Mouse (Mus musculus) liver, adult (tissue): ENCODE results near the gene Adk.

Experiments used
- GATA4 ChIP-seq: IDR thresholded peaks from 2 replicates; pipeline ENCODE4 v1.6.1; 2014; ENCODE audit warnings: mild to moderate bottlenecking, low read length; ENCODE audit not compliant: insufficient replicate concordance

Adk gene

GRCm38 (mm10) chr14:21304815-21305214 is 252.4 kb downstream of the Adk start:
- TF ChIP-seq GATA4, result no peak

DNA sequence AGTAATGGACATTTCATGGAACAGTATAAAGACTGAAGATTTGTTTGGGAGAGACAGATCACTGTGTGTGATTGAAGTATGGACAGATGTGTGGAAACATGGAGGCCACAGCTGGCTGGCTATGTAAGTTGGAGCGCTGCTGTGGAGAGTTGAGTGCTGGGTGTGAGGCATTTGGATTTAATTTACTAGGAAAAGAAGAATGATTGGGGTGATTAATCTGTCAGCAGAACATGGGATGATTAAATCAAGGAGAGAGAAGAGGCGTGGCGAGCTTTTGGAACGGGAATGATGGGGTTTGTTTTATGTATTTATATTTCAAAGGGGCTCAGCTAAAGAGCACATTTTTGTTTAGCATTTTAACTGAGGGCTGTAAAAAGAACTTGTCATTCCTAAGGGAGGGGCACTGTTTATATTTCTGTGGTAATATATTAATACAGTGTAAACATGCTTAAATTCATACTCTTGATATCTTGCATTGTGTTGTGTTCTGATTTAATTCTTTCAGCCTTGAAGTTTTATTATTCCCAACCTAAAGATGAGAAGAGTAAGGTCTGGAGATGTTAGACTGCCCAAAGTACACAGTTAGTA is 256.1 kb downstream of the Adk start:
- TF ChIP-seq GATA4, result no peak

GRCm38 (mm10) chr14:21310530-21310929 is 258.2 kb downstream of the Adk start:
- no peak for TF ChIP-seq GATA4

- no peak for TF ChIP-seq GATA4
Observed at GRCm38 (mm10) chr14:21313561-21314342, 261.4 kb downstream of the Adk start.

- TF ChIP-seq GATA4, result no peak
Observed at GRCm38 (mm10) chr14:21314466-21314865, 262.1 kb downstream of the Adk start.

DNA sequence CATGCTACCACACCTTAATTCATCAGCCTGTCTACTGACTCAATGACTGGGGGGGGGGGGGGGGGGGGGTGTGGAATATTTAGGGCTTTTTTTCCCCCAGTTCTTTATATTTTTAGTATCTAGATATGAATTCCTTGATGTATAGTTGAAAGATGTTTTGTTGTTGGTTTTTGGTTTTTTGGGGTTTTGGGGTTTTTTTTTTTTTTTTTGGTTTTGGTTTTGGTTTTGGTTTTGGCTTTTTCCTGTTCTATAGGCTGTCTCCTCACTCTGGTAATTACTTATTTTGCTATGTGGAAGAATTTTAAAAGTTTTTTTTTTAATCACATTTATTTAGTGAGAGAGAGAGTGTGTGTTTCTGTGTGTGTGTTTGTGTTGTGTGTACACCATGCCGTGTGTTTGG is 282.5 kb downstream of the Adk start:
- TF ChIP-seq GATA4, result no peak

- TF ChIP-seq GATA4, result no peak
Observed at GRCm38 (mm10) chr14:21335691-21336314, 283.4 kb downstream of the Adk start.

DNA sequence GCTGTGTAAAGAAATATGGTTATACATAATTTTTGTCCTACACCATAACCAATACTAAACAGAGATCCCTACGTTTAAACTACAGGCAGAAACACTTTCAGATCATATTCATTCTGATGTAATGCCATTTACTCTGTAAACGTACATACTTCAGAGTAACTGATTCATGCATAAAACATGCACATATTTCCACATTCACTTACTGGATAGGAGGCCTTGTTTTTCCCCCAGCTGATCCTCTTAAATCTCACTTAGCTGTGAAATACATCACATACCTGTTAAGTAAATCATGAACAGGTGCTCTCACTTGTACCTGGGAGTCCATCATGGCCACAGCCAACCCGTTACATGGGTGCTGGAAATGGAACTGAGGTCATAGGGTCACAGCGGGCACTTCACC is 285.6 kb downstream of the Adk start:
- no peak for TF ChIP-seq GATA4

- no peak for TF ChIP-seq GATA4
Observed at GRCm38 (mm10) chr14:21341195-21341594, 288.8 kb downstream of the Adk start.

- TF ChIP-seq GATA4, result no peak
Observed at GRCm38 (mm10) chr14:21342984-21343383, 290.6 kb downstream of the Adk start.

GRCm38 (mm10) chr14:21344896-21345295 is 292.5 kb downstream of the Adk start:
- no peak for TF ChIP-seq GATA4

- TF ChIP-seq GATA4, result no peak
Observed at GRCm38 (mm10) chr14:21348611-21349260, 296.4 kb downstream of the Adk start.

DNA sequence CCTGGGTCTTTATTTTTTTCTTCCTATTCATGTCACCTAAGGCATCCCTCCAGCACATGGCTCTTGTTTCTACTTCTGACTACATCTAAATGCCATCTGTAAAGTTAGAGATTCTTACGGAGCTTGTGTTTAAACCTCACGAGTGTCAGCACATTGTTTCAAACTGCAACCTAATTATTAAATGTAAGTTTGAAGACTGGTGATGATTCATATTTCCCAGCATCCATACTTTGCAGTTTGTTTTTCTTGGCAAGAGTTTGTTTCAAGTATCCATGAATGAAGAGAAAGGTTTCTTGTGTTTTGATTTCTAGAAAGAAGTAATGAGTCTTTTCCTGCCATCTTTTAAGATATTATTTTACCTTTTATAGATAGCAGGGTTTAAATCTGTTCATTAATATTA is 299.3 kb downstream of the Adk start:
- no peak for TF ChIP-seq GATA4

- TF ChIP-seq GATA4, result no peak
Observed at GRCm38 (mm10) chr14:21356286-21356685, 303.9 kb downstream of the Adk start.

DNA sequence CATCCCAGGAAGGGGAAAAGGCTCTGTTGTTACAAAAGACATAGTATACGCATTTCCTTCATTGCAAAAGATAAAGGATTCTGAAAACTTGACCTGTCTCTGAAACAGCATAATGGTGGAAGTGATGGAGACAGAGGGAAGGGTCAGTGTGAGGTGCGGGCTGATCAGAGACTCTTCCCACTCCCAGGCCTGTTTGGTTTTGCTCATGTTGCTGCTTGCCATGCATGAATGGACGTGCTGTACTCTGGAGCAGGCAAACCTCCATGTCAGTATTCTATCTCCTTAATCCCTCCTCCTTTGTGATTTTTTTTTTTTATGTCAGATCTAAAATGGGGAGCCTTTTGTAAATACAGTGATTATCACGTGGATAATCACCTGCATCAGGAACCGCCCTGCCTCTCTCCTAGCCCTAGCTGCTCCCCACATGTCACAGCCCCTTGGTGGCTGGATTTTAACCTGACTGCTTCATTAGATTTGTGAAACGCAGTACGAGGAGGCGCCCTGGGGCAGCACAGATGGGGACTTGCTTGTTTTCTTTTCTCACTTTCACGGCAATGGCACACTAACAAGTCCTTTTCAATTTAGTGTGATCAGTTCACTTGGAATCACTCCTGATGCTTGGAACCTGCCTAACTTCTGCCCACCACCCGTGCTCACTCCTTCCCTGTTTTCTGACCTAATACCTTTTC is 307.0 kb downstream of the Adk start:
- TF ChIP-seq GATA4, result no peak
